Mouse (Mus musculus): ENCODE data around the gene Psph. TPM values are rescaled to one million over a fixed set of nuclear protein-coding genes. Genes with fewer than 3 reads are reported as not detected.

The Psph gene
- 17.9 and 22.6 TPM in 2 replicates for polyA plus RNA-seq (2012; rRNA removed)

DNA sequence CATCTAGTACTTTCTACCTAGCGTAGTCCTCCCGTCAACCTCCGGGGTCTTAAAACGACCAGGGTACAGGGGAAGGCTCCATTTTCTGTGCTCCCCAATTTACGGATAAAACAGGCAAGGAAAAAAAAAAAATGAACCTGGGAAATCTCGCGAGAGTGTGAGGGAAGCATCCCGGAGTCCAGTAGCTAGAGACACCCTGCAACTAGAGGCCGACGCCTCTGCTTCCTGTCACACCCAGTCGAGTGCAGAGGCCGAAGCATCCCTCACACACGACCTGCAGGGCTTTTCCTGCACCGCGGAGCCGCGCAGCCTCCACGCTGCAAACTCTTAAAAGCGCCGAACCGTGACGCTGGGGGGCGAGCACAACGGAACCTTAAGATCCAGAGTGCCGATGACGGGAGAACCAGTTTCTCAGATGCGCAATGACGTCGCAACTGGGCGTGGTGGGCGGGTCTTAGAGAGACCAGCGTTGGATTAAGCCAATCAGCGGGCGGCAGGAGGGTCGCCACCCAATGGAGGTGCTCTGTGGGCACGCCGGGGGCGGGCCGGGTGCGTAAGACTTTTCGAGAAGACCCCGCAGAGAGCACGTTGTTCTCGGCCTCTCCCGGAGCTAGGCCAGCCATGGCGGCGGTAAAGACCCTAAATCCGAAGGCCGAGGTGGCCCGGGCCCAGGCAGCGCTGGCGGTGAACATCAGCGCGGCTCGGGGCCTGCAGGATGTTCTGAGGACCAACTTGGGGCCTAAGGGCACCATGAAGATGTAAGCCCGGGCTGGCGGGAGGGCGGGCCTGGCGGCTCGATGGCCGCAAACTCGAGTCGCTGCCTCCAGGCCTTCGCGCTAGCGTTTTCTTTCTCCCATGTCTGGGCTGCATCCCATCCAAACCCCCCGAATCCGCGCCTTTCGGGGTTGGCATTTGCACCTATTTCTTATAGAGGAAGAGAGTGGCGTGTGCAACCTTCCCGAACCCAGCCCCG, at the start of gene Psph:
Gene Psph, minus strand, starts transcription at position 632 of the 973 bp plus-strand sequence.

DNA sequence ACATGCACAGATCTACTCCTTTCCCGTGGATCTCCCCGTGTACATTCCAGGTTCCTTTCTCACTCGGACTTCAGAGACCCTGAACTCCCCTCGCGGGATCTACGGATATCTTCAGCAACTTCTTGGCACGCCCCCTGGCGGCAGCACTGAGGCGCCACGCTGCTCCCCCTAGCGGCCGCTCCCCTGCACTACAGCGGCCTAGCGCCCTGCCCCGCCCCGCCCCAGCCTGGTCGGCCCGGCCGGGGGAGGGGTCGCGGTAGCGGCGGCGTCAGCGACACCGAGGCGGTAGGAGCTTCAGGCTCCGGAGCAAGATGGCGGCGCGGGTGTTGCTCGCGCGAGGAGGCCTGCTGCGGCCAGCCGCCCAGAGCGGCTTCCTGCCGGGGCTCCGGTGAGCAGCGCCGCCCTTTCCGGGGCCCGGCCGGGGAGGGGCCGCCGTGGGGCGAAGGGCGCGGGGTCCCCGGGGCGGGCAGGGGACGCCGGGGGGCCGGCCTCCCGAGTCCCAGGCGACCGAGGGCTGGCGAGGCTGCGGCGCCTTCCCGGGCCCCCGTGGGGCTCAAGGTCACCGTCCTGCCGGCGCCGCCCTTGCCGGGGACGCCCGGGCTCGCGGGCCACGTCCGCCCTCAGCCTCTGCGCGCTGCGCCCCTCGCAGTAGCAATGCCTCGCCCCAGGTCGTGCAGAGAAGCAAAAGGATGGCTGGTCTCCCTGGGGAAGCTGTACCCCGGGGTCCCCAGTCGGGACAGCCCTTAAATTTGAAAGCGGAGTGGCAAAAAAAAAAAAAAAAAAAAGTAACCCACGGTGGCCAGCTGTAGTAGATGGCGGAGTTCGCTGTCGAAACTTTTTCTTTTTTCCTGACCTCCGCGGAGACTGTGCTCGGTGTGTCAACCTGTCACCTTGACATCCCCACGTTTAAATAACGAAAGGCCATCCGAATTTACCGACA, 62.1 kb downstream of the Psph start, which contains the start of gene Nipsnap2:
Gene Nipsnap2, plus strand, starts transcription at position 230 of the 940 bp plus-strand sequence.

Other genes starting within 250 kb of the Psph start
- 4.9 and 5.5 TPM in 2 replicates for gene Mmp17, start 203.3 kb downstream of the Psph start, polyA plus RNA-seq (2012; rRNA removed)
- 3.2 and 6.1 TPM in 2 replicates for gene Zfp11, start 117.3 kb downstream of the Psph start, polyA plus RNA-seq (2012; rRNA removed)
- not detected in 2 replicates for gene Sept14, start 78.9 kb downstream of the Psph start, polyA plus RNA-seq (2012; rRNA removed)
- 95.9 and 127 TPM in 2 replicates for gene Mrps17, start 72.0 kb downstream of the Psph start, polyA plus RNA-seq (2012; rRNA removed)
- gene Nipsnap2, start 62.4 kb downstream of the Psph start, polyA plus RNA-seq (2012; rRNA removed) = 41.6 and 65.7 TPM in 2 replicates
- gene Sumf2, start 59.5 kb upstream of the Psph start, polyA plus RNA-seq (2012; rRNA removed) = 36.9 and 41.2 TPM in 2 replicates
- 620 and 774 TPM in 2 replicates for gene Chchd2, start 100.0 kb upstream of the Psph start, polyA plus RNA-seq (2012; rRNA removed)
- 5.5 and 9.3 TPM in 2 replicates for gene Zbed5, start 108.3 kb upstream of the Psph start, polyA plus RNA-seq (2012; rRNA removed)
- gene Phkg1, start 111.1 kb upstream of the Psph start, polyA plus RNA-seq (2012; rRNA removed) = 0.10 and 0.15 TPM in 2 replicates
- 3.0 and 4.3 TPM in 2 replicates for gene Nupr1l, start 121.1 kb upstream of the Psph start, polyA plus RNA-seq (2012; rRNA removed)
- gene Vkorc1l1, start 154.5 kb upstream of the Psph start, polyA plus RNA-seq (2012; rRNA removed) = 21.3 and 36.1 TPM in 2 replicates
- 18.3 and 26.6 TPM in 2 replicates for gene Gusb, start 215.6 kb upstream of the Psph start, polyA plus RNA-seq (2012; rRNA removed)
- gene Asl, start 241.8 kb upstream of the Psph start, polyA plus RNA-seq (2012; rRNA removed) = 17.5 and 20.5 TPM in 2 replicates
- 46.3 and 53.2 TPM in 2 replicates for gene Crcp, start 241.8 kb upstream of the Psph start, polyA plus RNA-seq (2012; rRNA removed)

All from central nervous system, embryonic 11.5 days (tissue).